Mouse (Mus musculus) brain, embryonic 14.5 days (tissue): Measurements from ENCODE around the gene Hist1h2ag.

Experiments used
- CTCF ChIP-seq: fragments of 200-500 bp; IDR thresholded peaks from 2 replicates; pipeline ENCODE4 v1.5.1; 2012; ENCODE audit warnings: inconsistent platforms, mild to moderate bottlenecking, moderate library complexity, borderline replicate concordance; ENCODE audit not compliant: insufficient read depth, insufficient read length; ENCODE audit errors: extremely low read depth
- POLR2A ChIP-seq: fragments of 200-500 bp; IDR thresholded peaks from 2 replicates; pipeline ENCODE4 v1.6.1; 2012; ENCODE audit warnings: mild to moderate bottlenecking, inconsistent platforms, borderline replicate concordance; ENCODE audit not compliant: poor library complexity, insufficient read depth, insufficient read length, severe bottlenecking; ENCODE audit errors: extremely low read depth

GRCm38 (mm10) chr13:22049737-22050440 lies 7.1 kb upstream of the Hist1h2ag start:
- TF ChIP-seq POLR2A = no peak
- TF ChIP-seq CTCF = no peak
